Mouse (Mus musculus) cerebellum, adult 2 months (tissue): ENCODE data around the gene Ush2a.

Experiments used
- CTCF ChIP-seq: fragments of 200-500 bp; IDR thresholded peaks from 2 replicates; pipeline ENCODE4 v1.5.1; 2011; ENCODE audit warnings: low read depth, mild to moderate bottlenecking, control low read depth, low read length, moderate library complexity, borderline replicate concordance; ENCODE audit not compliant: insufficient read depth
- POLR2A ChIP-seq: fragments of 200-500 bp; IDR thresholded peaks from 2 replicates; pipeline ENCODE4 v1.6.1; 2011; ENCODE audit warnings: low read length, control low read depth, borderline replicate concordance; ENCODE audit not compliant: insufficient read depth

GRCm38 (mm10) chr1:188457221-188458008 is 195.6 kb downstream of the Ush2a start:
- TF ChIP-seq POLR2A (no peak), CTCF (no peak)
